22 mouse cellular contexts compared by ENCODE assay signal in genomic region chr17:12388239-12388638, GRCm38 (mm10). TPM values are rescaled to one million over a fixed set of nuclear protein-coding genes. Genes with fewer than 3 reads are reported as not detected.
"Had no signal": no experiment of that assay in that cellular context is flagged by ENCODE, and none has a peak within 500 bp of the region (broad histone marks: within the 10 kb centered on the region; RNA-seq: fewer than 3 reads in every experiment).

No protein-coding gene starts in this region.

- H3K36me3 ChIP-seq: intestine, embryonic 15.5 days; limb, embryonic 10.5 days; limb, embryonic 13.5 days; midbrain, embryonic 12.5 days; midbrain, embryonic 15.5 days; neural tube, embryonic 13.5 days had no signal

- H3K4me3 ChIP-seq: intestine, embryonic 15.5 days; limb, embryonic 10.5 days; limb, embryonic 13.5 days; liver, embryonic 12.5 days; liver, embryonic 15.5 days; midbrain, embryonic 12.5 days; midbrain, embryonic 15.5 days; myocyte; neural tube, embryonic 13.5 days had no signal

- H3K4me1 ChIP-seq: intestine, embryonic 15.5 days; liver, embryonic 12.5 days; midbrain, embryonic 12.5 days; midbrain, embryonic 15.5 days; neural tube, embryonic 13.5 days had no signal

- ATAC-seq: hindbrain, embryonic 16.5 days; intestine, embryonic 15.5 days; liver, embryonic 12.5 days; midbrain, embryonic 15.5 days had no signal

- H3K9me3 ChIP-seq: intestine, embryonic 15.5 days; limb, embryonic 10.5 days; liver, embryonic 12.5 days; liver, embryonic 15.5 days; midbrain, embryonic 15.5 days; neural tube, embryonic 13.5 days had no signal

- H3K9ac ChIP-seq: intestine, embryonic 15.5 days; limb, embryonic 13.5 days; liver, embryonic 12.5 days; liver, embryonic 15.5 days; midbrain, embryonic 12.5 days; midbrain, embryonic 15.5 days; neural tube, embryonic 13.5 days had no signal

- H3K27me3 ChIP-seq: intestine, embryonic 15.5 days; limb, embryonic 13.5 days; liver, embryonic 15.5 days; midbrain, embryonic 12.5 days; midbrain, embryonic 15.5 days; neural tube, embryonic 13.5 days had no signal

- DNase-seq: lung, adult 2 months; lung, postnatal 14 days; retina, postnatal 1 day; right cerebral cortex, postnatal 25 days; thymus, adult 18-20 months; thymus, postnatal 36 days had no signal

- H3K4me2 ChIP-seq: intestine, embryonic 15.5 days; limb, embryonic 13.5 days; liver, embryonic 12.5 days; liver, embryonic 15.5 days; midbrain, embryonic 12.5 days; midbrain, embryonic 15.5 days; neural tube, embryonic 13.5 days had no signal

- H3K27ac ChIP-seq: intestine, embryonic 15.5 days; kidney, postnatal 0 days; limb, embryonic 10.5 days; limb, embryonic 13.5 days; liver, embryonic 12.5 days; liver, embryonic 15.5 days; macrophage; midbrain, embryonic 12.5 days; midbrain, embryonic 15.5 days; neural tube, embryonic 13.5 days had no signal

RNA-seq across cellular contexts. Expression of gene Plg, which starts 9.8 kb away (rescaled TPM):
- total RNA-seq: layer of hippocampus, adult 18-20 months; layer of hippocampus, postnatal 25 days; neutrophil, adult 5-6 weeks had no signal
- polyA plus RNA-seq: hindbrain, embryonic 16.5 days; limb, embryonic 10.5 days; macrophage; midbrain, embryonic 12.5 days; myocyte; urinary bladder, adult 2 months had no signal
